Mouse (Mus musculus) lung, postnatal 4 days (tissue): ENCODE data around the gene Prkca.

Source experiments
- DNase-seq, 2 experiments: peaks; one replicate each; pipeline ENCODE4 v3.0.0; 2021

Gene Prkca

DNA sequence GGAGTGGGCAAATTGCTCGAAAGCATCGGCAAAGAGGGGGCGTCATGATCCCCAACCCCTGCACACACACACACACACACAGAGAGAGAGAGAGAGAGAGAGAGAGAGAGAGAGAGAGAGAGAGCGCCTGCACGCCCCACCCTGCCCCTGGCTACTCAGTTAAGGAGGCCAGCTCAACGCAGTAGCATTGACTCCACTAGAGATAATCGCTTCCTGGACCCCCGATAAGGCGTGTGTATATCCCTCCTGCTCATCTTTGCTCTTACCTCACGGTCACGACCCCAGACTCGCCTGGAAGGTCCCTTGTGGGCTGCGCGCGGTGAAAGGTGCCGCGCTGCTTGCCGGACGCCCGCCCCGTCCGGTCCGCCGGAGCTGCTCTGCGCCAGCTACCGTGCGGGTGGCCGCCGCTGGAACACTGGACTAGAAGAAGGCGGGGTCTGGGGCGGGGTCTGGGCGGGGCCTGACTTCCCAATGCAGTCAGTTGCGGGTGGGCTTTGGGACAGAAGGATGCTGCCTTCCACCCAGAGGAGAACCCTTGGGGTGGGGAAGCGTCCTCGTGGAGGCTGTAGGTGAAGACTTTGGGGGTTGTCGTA, 429.0 kb downstream of the Prkca start, which contains the start of gene Cacng5:
TSS of gene Cacng5 (minus strand) at position 422 of the 593 bp plus-strand sequence.
- DNase-seq, result peak in 1 of 2 experiments; percentile 34

DNA sequence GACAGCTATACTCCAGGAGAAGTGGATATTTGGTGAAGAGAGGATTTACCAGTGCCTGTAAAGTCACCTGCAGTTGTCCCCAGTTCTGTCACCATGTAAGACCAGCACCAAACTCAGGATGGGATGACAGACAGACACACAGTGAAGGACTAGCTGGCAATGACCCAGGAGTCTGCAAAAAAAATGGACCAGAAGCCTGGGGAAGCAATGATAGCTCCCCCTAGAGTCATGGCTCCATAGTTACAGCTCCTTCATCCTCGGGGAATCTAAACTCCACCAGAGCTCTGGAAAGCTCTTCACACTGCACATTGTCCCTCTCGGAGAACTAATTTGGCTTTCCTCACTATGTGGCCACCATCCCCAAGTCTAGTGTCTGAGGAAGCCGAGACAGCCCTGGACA, 430.4 kb downstream of the Prkca start:
- peak in 1 of 2 experiments; percentile 3 for DNase-seq

DNA sequence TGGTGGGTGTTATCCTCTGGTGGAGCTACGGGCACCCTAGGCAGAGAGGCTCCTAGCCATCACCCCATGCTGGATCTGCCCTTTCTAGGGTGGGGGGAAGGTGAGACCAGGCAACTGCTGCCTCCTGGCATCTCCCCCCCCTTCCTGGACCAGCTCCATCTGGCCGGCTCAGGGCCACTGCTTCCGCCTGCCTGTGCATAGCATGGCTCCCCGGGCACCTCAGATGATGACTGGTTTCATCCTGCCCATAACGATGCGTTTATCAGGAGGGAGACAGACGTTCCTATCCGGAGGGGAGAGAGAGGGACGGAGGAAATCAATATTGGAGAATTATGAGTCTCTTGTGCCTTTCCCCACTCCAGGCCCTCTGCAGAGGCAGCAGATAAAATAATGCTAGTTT, 438.4 kb downstream of the Prkca start:
- no peak for DNase-seq

DNA sequence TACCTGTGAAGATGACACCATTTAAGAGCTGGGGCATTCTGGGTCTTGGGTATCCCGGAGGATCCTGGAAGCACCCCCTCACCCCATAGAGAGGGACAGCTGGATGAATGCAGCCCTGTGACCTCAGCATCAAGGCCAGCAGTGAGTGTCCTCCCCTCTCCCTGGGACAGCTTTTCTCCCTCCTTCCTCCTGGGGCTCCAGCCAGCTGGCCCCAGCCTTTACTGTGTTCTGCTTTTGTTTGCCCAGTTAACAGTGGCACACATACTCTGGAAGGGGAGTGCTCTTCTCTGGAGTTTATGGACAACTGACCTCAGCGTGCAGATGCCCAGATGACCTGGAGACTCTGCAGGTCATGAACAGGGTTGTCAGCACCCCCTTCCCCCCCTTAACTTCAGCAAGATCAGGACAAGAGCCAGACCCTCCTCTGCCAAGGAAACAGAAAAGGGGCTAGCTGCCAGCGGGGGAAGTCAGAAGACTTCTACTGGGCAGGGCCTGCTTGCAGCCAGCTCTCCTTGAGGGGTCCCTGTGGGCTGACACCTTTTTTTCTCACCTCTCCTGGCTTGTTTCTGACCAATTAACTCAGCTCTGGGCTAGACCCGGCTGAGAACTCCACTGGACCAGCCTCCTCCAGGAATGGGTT, 439.6 kb downstream of the Prkca start:
- peak; percentile 11 to 32 for DNase-seq

DNA sequence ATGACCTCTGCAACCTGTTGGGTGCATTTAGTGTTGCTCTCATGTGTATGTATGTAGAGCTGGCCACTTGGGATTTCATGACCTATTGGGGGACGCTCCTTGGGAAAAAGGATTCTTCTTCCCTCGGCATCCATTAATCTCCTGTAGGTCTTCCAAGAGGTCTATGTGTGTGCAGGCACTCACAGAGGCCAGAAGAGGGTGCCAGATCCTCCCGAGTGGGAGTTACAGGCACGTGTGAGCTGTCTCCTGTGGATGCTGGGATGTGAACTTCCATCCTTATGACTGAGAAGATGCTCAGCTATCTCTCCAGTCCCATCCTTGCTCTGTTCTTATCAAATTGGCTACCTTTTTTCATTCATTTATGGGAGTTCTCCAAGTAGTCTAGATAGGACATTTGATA, 443.3 kb downstream of the Prkca start:
- no peak for DNase-seq

DNA sequence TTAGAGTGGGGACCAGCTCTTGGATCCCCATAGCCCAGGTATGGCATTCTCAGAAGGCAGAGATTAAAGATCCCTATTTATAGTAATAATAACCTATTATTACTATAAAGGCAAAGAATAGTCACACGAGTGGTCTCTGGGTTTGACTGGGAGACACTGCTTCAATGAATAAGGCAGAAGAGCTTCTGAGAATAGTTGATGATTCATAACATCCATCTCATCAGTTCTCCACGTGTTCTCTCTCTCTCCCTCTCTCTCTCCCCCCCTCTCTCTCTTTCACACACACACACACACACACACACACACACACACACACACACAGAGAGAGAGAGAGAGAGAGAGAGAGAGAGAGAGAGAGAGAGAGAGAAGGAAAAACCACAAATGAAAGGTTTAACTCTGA, 445.0 kb downstream of the Prkca start:
- no peak for DNase-seq

DNA sequence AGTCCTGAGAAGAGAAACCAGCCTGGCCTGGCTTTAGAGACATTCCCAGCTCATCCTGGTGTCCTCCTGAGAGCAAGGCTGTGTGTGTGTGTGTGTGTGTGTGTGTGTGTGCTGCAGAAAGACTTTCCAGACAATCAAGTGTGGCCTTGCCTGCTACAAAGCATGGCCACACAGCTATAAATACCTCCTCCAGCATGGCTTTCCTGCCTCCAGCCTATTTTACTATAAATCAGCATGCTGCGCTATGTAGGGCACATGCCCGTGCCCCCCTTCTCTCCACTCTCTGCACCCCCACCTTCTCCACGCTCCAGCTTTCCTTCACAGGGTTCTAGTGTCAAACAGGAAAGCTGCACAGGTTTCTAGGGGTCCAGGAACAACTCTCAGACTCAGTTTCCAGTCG, 448.1 kb downstream of the Prkca start:
- no peak for DNase-seq

DNA sequence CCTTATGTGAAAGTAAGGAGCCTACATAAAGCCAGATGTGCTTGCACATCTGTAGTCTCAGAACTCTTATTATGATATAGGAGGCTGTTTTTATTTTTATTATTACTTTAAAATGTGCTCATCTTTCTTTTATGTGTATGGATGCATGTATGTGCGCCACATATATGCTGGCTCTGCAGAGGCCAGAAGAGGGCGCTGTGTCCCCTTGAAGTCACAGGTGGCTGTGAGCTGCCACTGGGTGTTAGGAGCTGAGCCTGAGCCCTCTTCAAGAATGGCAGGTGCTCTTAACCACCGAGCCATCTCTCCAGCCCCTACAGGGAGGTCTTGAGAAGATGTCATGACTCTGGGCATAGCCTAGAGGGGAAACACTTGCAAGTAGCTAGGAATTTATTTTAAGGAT, 452.4 kb downstream of the Prkca start:
- DNase-seq, result no peak

DNA sequence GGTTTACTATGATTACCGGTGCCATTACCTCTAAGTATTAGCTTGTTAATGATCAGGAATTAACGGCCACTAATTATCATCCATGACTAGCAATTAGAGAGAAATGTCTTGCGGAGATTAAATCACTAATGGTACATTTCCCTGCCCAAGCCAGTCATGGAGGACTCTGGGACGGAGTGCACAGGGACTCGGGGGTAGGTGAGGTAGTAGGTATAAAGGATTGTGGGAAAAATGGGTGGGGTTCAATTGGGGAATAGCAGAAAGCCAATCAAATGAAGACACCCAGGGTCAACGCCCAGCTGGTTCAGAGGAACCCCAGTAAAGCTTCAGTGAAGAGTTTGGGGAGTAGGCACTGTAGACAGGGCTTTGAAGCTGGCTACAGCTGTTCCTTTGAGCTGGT, 456.4 kb downstream of the Prkca start:
- DNase-seq, result no peak
